Mouse (Mus musculus): ENCODE measurements at regions not wholly inside any gene's neighbourhood (a gene's known extent, or its start where the extent isn't known, plus 50 kb on each side); places are given as distances from the start of the nearest gene placed in this dataset.

DNA sequence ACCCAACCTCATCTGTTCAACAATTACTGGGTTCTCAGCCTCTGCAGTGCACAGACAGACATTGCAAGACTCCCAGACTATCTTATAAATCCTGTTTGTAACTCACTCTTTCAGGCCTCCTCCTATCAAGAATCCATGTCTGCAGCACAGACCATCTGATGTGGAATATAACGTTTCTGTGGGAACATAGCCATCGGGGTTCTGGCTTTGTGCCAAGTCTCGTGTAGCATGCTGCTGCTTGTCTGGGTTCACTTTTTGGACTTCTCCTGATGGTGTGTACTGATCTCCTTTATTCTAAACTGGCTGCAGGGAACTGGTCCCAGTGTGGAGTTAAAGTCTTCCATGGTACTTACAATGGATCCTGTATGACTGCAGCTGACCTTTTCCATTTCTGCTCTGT lies 418.0 kb upstream of the Cdh4 start:
- Histone ChIP-seq H3K4me2 (replicated peaks; ENCODE audit: low read depth, low read length, severe bottlenecking) (no peak overlapping the region), H3K27me3 (ENCODE audit: control insufficient read depth, insufficient read depth, low read length) (no peaks in the 10 kb centered on the region), H3K27ac (replicated peaks; ENCODE audit: low read depth, low read length) (no peak overlapping the region), H3K36me3 (ENCODE audit: control insufficient read depth, insufficient read depth, low read length) (no peaks in the 10 kb centered on the region), H3K9ac (ENCODE audit: low read depth, low read length, severe bottlenecking) (no peak overlapping the region), H3K9me3 (ENCODE audit: control insufficient read depth, low read length) (no peaks in the 10 kb centered on the region), H3K4me3 (replicated peaks; ENCODE audit: low read length) (no peak overlapping the region), H3K4me1 (ENCODE audit: control insufficient read depth, insufficient read depth, low read length) (peaks cover 9% of the 10 kb centered on the region; the same call in 1 of the 2 replicates)
- DNase-seq (ENCODE audit: low spot score) (peak; percentile 48), ATAC-seq (ENCODE audit: low FRiP score, low read depth) (no peak)
- WGBS: 21% methylated on average over 3 of the region's 3 CpGs
- no peak for TF ChIP-seq POLR2A (IDR thresholded peaks at IDR 0.05; ENCODE audit: borderline replicate concordance, extremely low read depth, insufficient read depth, insufficient read length)

DNA sequence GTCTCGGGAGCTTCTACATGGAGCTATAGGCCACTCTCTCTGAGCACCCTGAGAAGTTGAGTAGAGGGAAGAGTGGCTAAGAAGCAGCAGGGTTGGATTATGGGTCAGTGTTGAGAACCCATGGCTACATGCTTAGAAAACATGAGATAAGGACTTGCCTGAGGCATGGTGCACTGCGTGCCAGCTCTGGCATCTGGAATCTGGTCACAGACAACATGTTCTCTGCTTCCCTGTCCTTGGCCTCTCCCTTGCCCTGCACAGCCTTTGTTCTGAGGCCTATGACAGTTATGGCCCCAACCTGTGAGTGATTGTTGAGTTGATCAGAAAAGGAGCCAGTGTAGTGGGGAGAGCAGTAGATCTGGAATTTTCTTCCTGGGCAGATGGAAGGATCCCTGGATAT lies 409.1 kb upstream of the Cdh4 start:
- H3K27me3 ChIP-seq (ENCODE audit: control insufficient read depth, insufficient read depth, low read length): no peaks in the 10 kb centered on the region
- no peaks in the 10 kb centered on the region for H3K4me1 ChIP-seq (ENCODE audit: control insufficient read depth, insufficient read depth, low read length)
- WGBS: 81% methylated on average over 2 of the region's 2 CpGs
- no peak overlapping the region for H3K27ac ChIP-seq (replicated peaks; ENCODE audit: low read depth, low read length)
- H3K4me3 ChIP-seq (replicated peaks; ENCODE audit: low read length): no peak overlapping the region
- H3K9me3 ChIP-seq (ENCODE audit: control insufficient read depth, low read length): no peaks in the 10 kb centered on the region
- H3K9ac ChIP-seq (ENCODE audit: low read depth, low read length, severe bottlenecking): no peak overlapping the region
- H3K4me2 ChIP-seq (replicated peaks; ENCODE audit: low read depth, low read length, severe bottlenecking): no peak overlapping the region
- no peak for TF ChIP-seq POLR2A (IDR thresholded peaks at IDR 0.05; ENCODE audit: borderline replicate concordance, extremely low read depth, insufficient read depth, insufficient read length)
- H3K36me3 ChIP-seq (ENCODE audit: control insufficient read depth, insufficient read depth, low read length): no peaks in the 10 kb centered on the region
- no peak for DNase-seq (ENCODE audit: low spot score)
- ATAC-seq (ENCODE audit: low FRiP score, low read depth): no peak

- ATAC-seq (ENCODE audit: low FRiP score, low read depth) (peak; percentile 47; the same call in 1 of the 2 replicates), DNase-seq (ENCODE audit: low spot score) (peak; percentile 4)
- Histone ChIP-seq H3K27ac (replicated peaks; ENCODE audit: low read depth, low read length) (no peak overlapping the region), H3K9me3 (ENCODE audit: control insufficient read depth, low read length) (no peaks in the 10 kb centered on the region), H3K4me1 (ENCODE audit: control insufficient read depth, insufficient read depth, low read length) (no peaks in the 10 kb centered on the region), H3K4me3 (replicated peaks; ENCODE audit: low read length) (no peak overlapping the region), H3K36me3 (ENCODE audit: control insufficient read depth, insufficient read depth, low read length) (no peaks in the 10 kb centered on the region), H3K4me2 (replicated peaks; ENCODE audit: low read depth, low read length, severe bottlenecking) (no peak overlapping the region), H3K27me3 (ENCODE audit: control insufficient read depth, insufficient read depth, low read length) (no peaks in the 10 kb centered on the region), H3K9ac (ENCODE audit: low read depth, low read length, severe bottlenecking) (no peak overlapping the region)
- TF ChIP-seq POLR2A (IDR thresholded peaks at IDR 0.05; ENCODE audit: borderline replicate concordance, extremely low read depth, insufficient read depth, insufficient read length): no peak
- 59% methylated on average over 6 of the region's 6 CpGs for WGBS
Measured at GRCm38 (mm10) chr2:179035446-179035845, 406.8 kb upstream of the Cdh4 start.

DNA sequence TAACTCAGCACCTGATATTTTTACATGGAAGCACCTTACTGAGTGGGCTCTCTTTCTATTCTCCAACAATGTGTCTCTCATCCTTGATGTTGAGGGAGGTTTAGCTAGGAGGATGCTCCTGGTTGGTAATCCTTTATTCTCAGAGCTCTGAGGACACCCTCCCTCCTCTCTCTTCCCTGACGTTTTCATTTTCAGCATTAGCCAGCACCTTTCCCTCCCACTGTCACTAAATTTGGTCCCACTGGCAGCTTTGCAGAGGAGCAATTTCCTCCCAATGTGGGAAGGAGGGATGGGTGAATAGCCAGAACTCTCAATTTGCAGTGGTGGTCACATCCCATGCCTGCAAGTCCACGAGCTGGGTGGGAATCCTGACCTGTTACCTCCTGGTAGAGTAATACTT lies 402.5 kb upstream of the Cdh4 start:
- Histone ChIP-seq H3K27ac (replicated peaks; ENCODE audit: low read depth, low read length) (no peak overlapping the region), H3K4me2 (replicated peaks; ENCODE audit: low read depth, low read length, severe bottlenecking) (no peak overlapping the region), H3K9me3 (ENCODE audit: control insufficient read depth, low read length) (no peaks in the 10 kb centered on the region), H3K4me3 (replicated peaks; ENCODE audit: low read length) (no peak overlapping the region), H3K36me3 (ENCODE audit: control insufficient read depth, insufficient read depth, low read length) (no peaks in the 10 kb centered on the region), H3K4me1 (ENCODE audit: control insufficient read depth, insufficient read depth, low read length) (no peaks in the 10 kb centered on the region), H3K27me3 (ENCODE audit: control insufficient read depth, insufficient read depth, low read length) (no peaks in the 10 kb centered on the region), H3K9ac (ENCODE audit: low read depth, low read length, severe bottlenecking) (no peak overlapping the region)
- no peak for TF ChIP-seq POLR2A (IDR thresholded peaks at IDR 0.05; ENCODE audit: borderline replicate concordance, extremely low read depth, insufficient read depth, insufficient read length)
- no peak for DNase-seq (ENCODE audit: low spot score)
- no peak for ATAC-seq (ENCODE audit: low FRiP score, low read depth)
- WGBS: 45% methylated on average over 2 of the region's 2 CpGs

DNA sequence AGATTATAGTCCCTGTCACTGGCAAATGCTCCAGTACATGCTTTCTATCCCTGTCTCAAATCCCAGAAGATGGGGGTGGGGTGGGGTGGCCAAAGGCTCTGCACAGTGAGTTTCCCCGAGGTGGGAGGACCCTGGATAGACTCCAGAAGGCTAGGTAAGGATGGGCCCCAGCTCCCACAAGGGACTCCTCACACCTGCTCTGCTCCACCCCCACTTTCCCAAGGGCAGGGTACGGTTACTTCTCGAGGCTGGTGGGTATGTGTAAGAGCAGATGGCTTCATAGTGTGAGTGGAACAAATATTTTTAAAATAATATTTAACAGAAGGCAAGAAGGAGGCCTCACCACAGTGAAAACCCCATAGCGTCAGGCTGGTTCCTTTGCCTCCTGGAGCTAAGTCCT lies 398.6 kb upstream of the Cdh4 start:
- no peaks in the 10 kb centered on the region for H3K9me3 ChIP-seq (ENCODE audit: control insufficient read depth, low read length)
- no peak overlapping the region for H3K27ac ChIP-seq (replicated peaks; ENCODE audit: low read depth, low read length)
- H3K4me3 ChIP-seq (replicated peaks; ENCODE audit: low read length): no peak overlapping the region
- no peaks in the 10 kb centered on the region for H3K27me3 ChIP-seq (ENCODE audit: control insufficient read depth, insufficient read depth, low read length)
- no peaks in the 10 kb centered on the region for H3K36me3 ChIP-seq (ENCODE audit: control insufficient read depth, insufficient read depth, low read length)
- H3K4me2 ChIP-seq (replicated peaks; ENCODE audit: low read depth, low read length, severe bottlenecking): no peak overlapping the region
- DNase-seq (ENCODE audit: low spot score): no peak
- no peak overlapping the region for H3K9ac ChIP-seq (ENCODE audit: low read depth, low read length, severe bottlenecking)
- ATAC-seq (ENCODE audit: low FRiP score, low read depth): no peak
- WGBS: 46% methylated on average over 4 of the region's 4 CpGs
- TF ChIP-seq POLR2A (IDR thresholded peaks at IDR 0.05; ENCODE audit: borderline replicate concordance, extremely low read depth, insufficient read depth, insufficient read length): no peak
- H3K4me1 ChIP-seq (ENCODE audit: control insufficient read depth, insufficient read depth, low read length): no peaks in the 10 kb centered on the region

GRCm38 (mm10) chr2:179045361-179045760 lies 396.9 kb upstream of the Cdh4 start:
- 42% methylated on average over 1 of the region's 1 CpGs for WGBS

More at GRCm38 (mm10) chr2:179045361-179045760, 396.9 kb upstream of the Cdh4 start:
- DNase-seq (ENCODE audit: low spot score) (no peak), ATAC-seq (ENCODE audit: low FRiP score, low read depth) (no peak)
- H3K27ac ChIP-seq (replicated peaks; ENCODE audit: low read depth, low read length): no peak overlapping the region
- no peaks in the 10 kb centered on the region for H3K4me1 ChIP-seq (ENCODE audit: control insufficient read depth, insufficient read depth, low read length)
- TF ChIP-seq POLR2A (IDR thresholded peaks at IDR 0.05; ENCODE audit: borderline replicate concordance, extremely low read depth, insufficient read depth, insufficient read length): no peak
- H3K4me3 ChIP-seq (replicated peaks; ENCODE audit: low read length): no peak overlapping the region
- no peaks in the 10 kb centered on the region for H3K9me3 ChIP-seq (ENCODE audit: control insufficient read depth, low read length)
- H3K4me2 ChIP-seq (replicated peaks; ENCODE audit: low read depth, low read length, severe bottlenecking): no peak overlapping the region
- no peaks in the 10 kb centered on the region for H3K36me3 ChIP-seq (ENCODE audit: control insufficient read depth, insufficient read depth, low read length)
- no peaks in the 10 kb centered on the region for H3K27me3 ChIP-seq (ENCODE audit: control insufficient read depth, insufficient read depth, low read length)
- H3K9ac ChIP-seq (ENCODE audit: low read depth, low read length, severe bottlenecking): no peak overlapping the region

Data from limb, embryonic 14.5 days (tissue).